Mouse (Mus musculus) megakaryocyte, embryonic 14.5 days (primary cell): ENCODE results near the gene Gm19345.

Experiments used
- FLI1 ChIP-seq: IDR thresholded peaks from 2 replicates; pipeline ENCODE4 v1.6.1; 2012; ENCODE audit warnings: low read length, inconsistent platforms, mixed read lengths
- GATA1 ChIP-seq: IDR thresholded peaks from 3 replicates; pipeline ENCODE4 v1.6.1; 2012; ENCODE audit warnings: mixed read lengths, low read length, inconsistent platforms, borderline replicate concordance

DNA sequence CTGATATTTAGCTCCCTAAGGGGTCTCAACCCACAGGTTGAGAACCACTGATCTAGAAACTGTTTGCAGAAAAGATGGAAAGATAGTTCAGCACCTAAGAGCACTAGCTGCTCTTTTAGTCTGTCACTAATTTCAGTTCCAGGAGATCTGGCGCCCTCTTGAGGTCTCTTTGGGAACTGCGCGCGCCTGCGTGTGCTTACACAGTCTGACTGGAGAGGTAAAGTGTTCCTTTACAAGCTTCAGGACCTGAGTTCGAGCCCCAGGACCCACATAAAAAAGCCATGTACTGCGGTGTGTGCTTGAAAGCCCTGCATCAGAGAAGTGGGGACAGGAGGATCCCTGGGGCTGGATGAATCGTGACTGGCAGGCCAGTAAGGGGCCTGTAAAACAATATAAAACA, 38.1 kb downstream of the Gm19345 start:
- TF ChIP-seq GATA1 (no peak), FLI1 (no peak)
